Mouse (Mus musculus) left cerebral cortex, postnatal 4 days (tissue): ENCODE results near the gene Gpd2. TPM values are rescaled to one million over a fixed set of nuclear protein-coding genes. Genes with fewer than 3 reads are reported as not detected.

ENCODE experiments used
- DNase-seq: peaks from one replicate; pipeline ENCODE4 v3.0.0-alpha.2; 2022
- intact Hi-C: fragments of 180-260 bp; cut with DNase I; formaldehyde crosslinking; loops from one replicate; pipeline ENCODE4 v1.15.1; 2025
- total RNA-seq, 2 experiments: library from RNA; stranded (reverse); gene quantifications; 2 replicates each; pipeline ENCODE4 v1.2.3; 2021

The Gpd2 gene
- total RNA-seq, 2 experiments from 2014 or later: 92.7 to 99.4 TPM

- intact Hi-C loops: no loop called here
- no peak for DNase-seq
These were observed 12.7 kb downstream of the Gpd2 start for GRCm38 (mm10) chr2:57250113-57250512.

- intact Hi-C loops: no loop called here
- no peak for DNase-seq
These were observed 14.3 kb downstream of the Gpd2 start for GRCm38 (mm10) chr2:57251636-57252317.

- no peak for DNase-seq
- intact Hi-C loops: no loop called here
These were observed 15.3 kb downstream of the Gpd2 start for GRCm38 (mm10) chr2:57252542-57253301.

DNA sequence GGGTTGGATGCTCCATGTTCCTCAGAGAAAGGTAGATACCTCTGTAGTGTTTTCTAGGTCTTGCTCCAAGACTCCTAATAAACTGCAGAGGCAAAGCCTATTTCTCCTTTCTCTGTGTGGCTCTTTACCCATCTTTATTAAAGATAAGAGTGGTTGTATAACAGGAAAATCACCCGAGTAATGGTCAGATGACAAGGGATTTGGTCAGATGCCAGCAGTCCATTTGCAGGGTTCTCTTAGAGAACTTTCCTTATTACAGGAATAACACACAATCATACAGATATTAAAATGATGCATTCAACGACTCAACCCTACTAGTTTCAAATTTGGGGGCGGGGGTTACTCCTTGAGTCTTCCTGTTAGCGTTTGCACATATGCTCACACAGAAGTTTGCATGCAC is 16.8 kb downstream of the Gpd2 start:
- no peak for DNase-seq
- intact Hi-C loops: no loop called here

DNA sequence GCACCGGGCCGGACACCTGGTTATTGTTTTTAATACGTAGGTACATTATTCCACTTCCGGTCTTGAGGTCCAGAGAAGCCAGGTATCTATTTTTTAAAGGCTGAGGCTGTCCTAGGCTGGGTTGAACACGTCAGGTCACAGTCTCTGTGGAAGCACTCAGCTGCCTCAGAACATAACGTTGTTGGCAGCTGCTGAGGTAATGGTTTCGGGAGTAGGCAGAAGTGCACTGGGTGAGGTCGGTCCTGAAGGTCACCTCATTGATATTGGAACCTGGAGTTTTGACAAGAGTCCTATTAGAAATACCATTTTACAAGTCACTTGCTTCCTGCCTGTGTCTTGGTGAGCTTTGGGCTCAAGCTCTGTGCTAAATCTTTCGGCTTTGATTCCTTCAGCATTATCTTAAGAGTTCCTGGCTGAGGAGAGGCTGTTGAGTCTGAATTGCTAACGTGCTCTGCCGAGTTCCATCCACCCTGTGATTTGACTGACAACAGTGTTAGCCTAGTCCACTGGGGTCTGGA is 17.8 kb downstream of the Gpd2 start:
- intact Hi-C loops: no loop called here
- no peak for DNase-seq

- intact Hi-C loops: no loop called here
- DNase-seq: peak; percentile 20
These were observed 18.4 kb downstream of the Gpd2 start for GRCm38 (mm10) chr2:57255836-57256235.

DNA sequence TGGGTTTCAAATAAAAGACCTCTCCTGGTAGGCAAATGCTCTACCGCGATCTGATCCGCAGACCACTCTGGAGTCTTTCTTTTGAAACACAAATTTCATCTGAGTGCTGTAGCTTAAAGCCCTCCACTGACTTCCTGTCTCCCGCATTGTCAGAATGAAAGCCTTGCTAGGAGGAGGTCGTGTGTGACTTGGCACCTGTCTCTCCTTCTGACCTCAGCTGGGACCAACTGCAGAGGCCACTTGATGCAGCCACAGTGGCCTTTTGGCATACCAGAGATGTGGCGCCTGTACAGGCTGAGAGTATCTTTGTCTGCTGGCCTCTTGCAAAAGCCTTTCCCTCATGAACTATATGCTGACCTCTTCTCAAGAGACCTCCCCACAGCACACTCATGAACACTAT is 19.0 kb downstream of the Gpd2 start:
- intact Hi-C loops: no loop called here
- peak; percentile 12 for DNase-seq

DNA sequence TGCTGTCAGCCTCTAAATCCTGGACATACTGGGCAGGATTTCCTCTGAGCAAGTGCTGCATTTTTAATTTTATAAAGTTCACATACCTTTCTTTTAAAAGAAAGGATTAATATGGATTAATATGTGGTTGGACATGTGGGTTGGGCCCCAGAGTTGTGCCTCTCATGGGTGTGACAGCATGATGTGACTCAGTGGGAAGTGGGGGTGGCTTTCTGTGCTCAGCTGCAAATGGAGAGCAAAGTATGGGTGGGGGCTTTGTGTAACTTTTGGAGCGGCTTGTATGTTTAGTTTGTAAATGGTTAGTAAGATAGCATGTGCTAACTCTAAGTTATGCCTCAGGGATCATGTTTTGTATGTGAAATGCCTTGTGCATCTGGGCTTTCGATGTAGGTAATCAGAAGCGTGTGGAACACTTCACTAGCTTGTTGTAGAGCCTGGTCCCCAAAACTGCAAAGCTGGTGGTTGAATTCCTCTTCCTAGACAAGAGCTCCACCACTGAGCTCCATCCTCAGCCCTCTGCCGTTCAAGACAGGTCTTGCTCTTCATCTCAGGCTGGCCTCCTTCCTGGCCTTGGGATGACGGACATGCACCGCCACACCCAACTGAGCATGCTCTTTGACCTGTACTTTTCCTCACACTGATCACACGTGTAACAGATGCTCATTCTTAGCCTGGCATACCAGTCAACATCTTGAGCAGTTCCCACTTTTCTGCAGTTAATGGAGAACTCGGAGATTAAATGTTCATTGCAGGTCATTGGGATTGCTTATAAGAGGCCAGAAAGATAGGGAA is 24.0 kb downstream of the Gpd2 start:
- intact Hi-C loops: no loop called here
- DNase-seq: no peak

- DNase-seq: no peak
- intact Hi-C loops: no loop called here
These were observed 26.0 kb downstream of the Gpd2 start for GRCm38 (mm10) chr2:57263431-57263830.

DNA sequence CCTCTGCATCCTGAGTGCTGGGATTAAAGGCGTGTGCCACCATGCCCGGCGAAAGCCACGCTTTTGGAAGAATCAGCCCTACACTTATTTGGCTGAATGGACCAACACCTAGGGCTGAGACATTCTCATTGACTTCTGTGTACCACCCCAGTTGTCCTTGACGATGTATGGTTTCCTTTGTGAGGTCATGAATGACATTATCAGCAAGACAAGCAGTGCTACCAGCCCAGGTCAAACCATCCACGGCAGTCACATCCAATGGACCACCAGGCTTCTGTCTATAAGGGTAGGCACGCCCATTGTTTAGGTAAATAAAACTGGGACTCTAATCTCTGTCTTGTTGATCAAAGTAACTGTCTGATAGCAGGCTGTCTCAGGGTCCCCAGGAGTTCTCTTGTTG is 27.5 kb downstream of the Gpd2 start:
- DNase-seq: no peak
- intact Hi-C loops: no loop called here

DNA sequence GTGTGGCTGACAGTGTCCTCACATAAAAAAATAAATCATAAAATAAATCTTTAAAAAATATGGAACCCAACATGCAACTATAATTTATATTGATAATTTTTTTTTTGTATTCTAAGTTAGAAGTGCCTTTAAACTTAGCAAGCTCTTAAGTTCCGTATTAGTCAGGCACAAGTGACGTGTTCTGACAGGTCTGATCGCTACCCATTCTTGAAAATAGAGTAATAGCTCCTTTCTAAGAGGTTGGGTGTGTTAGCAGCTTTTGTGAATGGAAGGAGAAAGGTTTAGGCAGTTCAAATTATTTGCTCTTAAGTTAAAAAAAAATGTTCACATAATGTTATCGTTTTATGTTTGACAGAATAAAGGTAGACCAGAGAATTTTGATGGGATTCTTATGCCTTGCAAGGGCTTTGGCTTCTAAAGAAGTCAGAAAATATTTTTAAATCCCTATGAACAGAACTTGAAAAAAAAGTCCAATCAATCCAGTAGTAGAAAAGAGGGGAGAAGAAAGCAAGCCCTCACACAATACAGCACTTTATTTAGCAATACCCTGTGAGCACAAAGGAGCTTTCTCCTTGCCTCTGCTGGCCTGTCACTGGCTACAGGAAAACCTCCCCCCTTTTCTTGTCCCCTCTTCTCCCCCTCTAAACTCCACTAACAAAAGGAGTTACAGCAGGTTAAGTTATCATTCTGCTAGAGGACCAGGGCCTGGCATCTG is 29.4 kb downstream of the Gpd2 start:
- no peak for DNase-seq

GRCm38 (mm10) chr2:57267394-57267716 is 29.9 kb downstream of the Gpd2 start:
- intact Hi-C loops: no loop called here
- DNase-seq: no peak

More for the DNA sequence above, 29.4 kb downstream of the Gpd2 start:
- intact Hi-C loops: no loop called here

GRCm38 (mm10) chr2:57267896-57268295 is 30.5 kb downstream of the Gpd2 start:
- DNase-seq: no peak

DNA sequence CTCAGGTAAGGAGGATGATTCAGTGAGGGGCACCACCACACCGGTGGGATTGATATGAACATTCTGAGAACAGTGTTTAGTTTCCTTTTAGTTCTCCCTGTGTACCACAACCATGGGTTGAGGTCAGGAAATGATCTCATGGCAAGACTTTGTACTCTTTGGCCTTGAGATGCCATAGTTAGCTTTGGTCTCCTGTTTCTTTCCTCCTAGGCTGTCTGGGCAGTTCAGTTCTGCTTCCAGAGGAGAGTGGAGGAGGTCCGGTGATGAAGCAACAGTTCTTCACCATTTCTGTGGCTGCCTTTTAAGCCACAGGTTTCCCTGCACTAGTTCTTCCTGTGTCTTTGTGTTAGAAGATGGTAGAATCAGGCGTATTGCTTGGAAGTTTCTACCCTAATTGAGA is 31.4 kb downstream of the Gpd2 start:
- intact Hi-C loops: no loop called here

More at GRCm38 (mm10) chr2:57267896-57268295, 30.5 kb downstream of the Gpd2 start:
- intact Hi-C loops: no loop called here

DNA sequence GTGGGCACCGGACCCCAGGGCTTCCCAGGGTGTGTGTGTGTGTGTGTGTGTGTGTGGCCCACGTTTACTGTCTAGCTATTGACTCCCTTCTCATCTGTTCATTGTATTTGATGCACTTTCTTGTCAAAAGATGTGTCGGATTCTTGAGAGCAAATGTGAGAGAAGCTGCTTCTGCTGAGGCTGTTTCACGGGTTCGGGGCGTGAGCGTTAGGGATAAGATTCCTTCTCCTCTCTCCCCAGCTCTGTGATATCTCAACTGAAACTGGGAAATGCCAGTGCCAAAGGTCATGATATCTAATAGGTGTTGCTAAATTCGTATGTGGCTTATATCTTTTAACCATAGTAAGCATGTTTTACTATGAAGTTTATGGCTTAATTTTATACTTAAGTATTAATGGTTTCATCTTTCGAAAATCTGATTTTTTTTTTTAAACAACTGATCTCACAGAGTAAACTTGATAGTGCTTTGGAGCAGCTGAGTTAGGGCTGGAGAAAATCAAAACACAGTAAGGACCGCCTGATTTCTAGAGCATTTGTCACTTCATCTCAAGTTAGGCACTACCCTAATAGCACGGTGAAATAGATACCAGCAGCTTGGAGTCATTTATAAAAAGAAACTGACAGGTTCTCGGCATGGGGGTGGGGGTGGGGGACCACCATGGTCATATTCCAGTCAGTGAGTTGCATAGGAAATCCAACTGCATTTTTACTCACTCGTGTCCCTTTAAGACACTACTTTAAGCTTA is 32.4 kb downstream of the Gpd2 start:
- DNase-seq: no peak
- intact Hi-C loops: no loop called here

More for the DNA sequence above, 31.4 kb downstream of the Gpd2 start:
- no peak for DNase-seq

DNA sequence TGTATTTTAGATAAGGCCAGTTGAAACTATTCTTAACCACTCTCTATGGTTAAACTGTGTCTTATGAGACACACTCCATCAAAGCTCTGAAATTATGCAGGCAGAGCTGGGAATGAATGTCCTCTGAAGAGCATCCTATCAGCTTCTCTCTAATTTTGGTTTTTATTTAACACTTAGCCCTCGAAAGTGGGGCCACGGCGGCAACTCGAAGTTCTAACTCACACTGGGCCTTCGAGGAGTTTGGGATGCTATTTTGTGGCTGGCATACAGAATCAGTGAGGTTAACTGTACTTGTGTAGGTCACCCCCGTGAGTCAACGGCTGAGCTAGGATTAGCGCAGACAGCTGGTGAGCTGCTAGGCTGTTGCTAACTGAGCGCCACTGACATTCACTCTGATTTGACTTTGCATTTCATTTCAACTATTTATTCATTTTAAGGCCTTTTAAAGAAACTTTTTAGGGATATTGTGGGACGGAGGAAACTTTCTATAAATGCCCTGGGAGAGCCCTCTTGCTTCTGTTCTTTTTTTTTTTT is 42.8 kb downstream of the Gpd2 start:
- DNase-seq: no peak
- intact Hi-C loops: no loop called here

GRCm38 (mm10) chr2:57283791-57284190 is 46.4 kb downstream of the Gpd2 start:
- no peak for DNase-seq
- intact Hi-C loops: no loop called here

DNA sequence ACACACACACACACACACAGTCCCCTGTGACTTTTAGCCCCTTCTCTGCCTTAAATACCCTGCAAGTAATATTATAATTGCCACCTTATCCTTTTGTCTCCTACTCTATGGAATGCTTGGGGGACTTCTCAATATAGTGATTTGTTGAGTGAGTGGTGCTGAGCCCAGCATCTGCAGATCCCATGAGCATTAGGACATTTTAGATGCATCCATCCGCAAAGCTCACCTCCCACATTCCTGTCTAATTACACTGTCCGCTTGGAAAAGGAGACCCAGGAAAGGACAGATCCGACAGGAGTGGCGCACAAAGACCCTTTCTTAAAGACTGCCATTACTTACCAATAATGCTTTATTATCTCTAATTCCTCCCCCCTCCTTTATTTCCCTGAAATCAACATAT is 47.8 kb downstream of the Gpd2 start:
- intact Hi-C loops: no loop called here
- DNase-seq: no peak

DNA sequence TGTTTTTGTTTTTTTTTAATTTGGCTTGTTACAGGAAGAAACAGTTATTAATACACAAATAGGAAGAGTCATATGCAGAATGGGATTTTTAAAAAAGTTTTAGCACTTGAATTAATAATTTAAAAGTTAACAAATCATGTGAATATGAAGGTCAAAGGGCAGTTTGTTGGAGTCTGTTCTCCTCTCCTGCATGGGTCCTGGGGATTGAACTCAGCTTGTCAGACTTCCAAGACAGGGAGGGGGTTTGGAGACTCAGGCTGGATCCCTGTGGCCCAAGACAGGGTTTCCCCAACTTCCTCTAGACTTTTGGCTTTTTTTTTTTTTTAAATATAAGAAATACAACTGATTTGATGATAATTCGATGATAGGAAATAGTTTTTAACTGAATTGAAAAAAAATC is 50.6 kb downstream of the Gpd2 start:
- no peak for DNase-seq
- intact Hi-C loops: no loop called here

- no peak for DNase-seq
- intact Hi-C loops: no loop called here
These were observed 56.1 kb downstream of the Gpd2 start for GRCm38 (mm10) chr2:57293571-57293970.
